Mouse (Mus musculus): ENCODE results near the gene Pxylp1. TPM values are rescaled to one million over a fixed set of nuclear protein-coding genes. Genes with fewer than 3 reads are reported as not detected.
A peak's percentile ranks its signal among the peaks of the same experiment; 100 is the strongest.

The Pxylp1 gene
- polyA plus RNA-seq, 1 experiment = 1.9 TPM

DNA sequence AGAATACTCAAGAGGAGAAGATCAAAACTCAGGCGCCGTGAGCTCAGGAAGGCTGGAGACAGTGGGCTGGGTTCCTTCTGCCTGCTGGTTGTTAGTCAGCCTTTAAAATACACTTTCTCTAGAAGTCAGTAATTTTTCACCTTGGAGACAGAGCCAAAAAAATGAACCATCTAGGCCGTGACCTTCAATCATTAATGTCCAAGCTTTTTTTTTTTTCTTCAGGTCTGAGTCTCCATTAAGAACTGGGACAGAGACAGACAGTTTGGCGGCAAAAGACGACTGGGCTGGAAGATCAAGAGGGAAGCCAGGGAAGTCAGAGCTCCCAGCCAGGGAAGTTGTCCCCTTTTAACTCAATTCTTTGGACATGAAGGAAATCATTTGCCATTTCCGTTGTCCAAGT is 10.6 kb downstream of the Pxylp1 start:
- Histone ChIP-seq H3K27ac (ENCODE audit: insufficient read depth, low read depth, low read length) (no peak overlapping the region), H3K4me1 (ENCODE audit: control insufficient read depth, insufficient read depth, low read length) (no peaks in the 10 kb centered on the region), H3K4me3 (ENCODE audit: insufficient read depth, low read length) (no peak overlapping the region)
- TF ChIP-seq POLR2A (IDR thresholded peaks at IDR 0.05; ENCODE audit: borderline replicate concordance, low read depth, low read length) = no peak
- no peak for TF ChIP-seq CTCF (IDR thresholded peaks at IDR 0.05; ENCODE audit: low read depth, low read length)

DNA sequence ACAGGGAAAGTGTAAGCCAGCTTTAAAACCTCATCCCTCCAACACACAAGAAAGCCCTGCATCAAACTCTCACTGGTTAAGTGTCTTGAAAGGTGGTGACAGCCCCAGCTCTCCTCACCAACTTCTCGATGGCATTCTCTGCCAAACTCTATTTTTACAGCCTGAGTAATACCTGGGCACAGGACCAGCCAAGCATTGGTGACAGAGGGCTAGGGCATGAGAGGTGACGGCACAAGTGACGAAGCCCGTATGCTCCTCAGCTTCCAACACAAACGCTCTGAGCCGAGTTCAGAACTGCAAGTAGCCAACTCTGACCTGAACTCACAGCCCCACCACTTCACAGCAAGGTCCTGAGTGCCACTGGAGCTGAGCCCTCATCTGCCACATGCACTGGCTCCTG is 13.4 kb downstream of the Pxylp1 start:
- no peaks in the 10 kb centered on the region for H3K4me1 ChIP-seq (ENCODE audit: control insufficient read depth, insufficient read depth, low read length)
- H3K27ac ChIP-seq (ENCODE audit: insufficient read depth, low read depth, low read length) = no peak overlapping the region
- no peak overlapping the region for H3K4me3 ChIP-seq (ENCODE audit: insufficient read depth, low read length)
- no peak for TF ChIP-seq POLR2A (IDR thresholded peaks at IDR 0.05; ENCODE audit: borderline replicate concordance, low read depth, low read length)
- no peak for TF ChIP-seq CTCF (IDR thresholded peaks at IDR 0.05; ENCODE audit: low read depth, low read length)

GRCm38 (mm10) chr9:96878464-96878863 is 14.0 kb downstream of the Pxylp1 start:
- no peak overlapping the region for H3K27ac ChIP-seq (ENCODE audit: insufficient read depth, low read depth, low read length)
- no peak overlapping the region for H3K4me3 ChIP-seq (ENCODE audit: insufficient read depth, low read length)
- H3K4me1 ChIP-seq (ENCODE audit: control insufficient read depth, insufficient read depth, low read length) = no peaks in the 10 kb centered on the region
- TF ChIP-seq CTCF (IDR thresholded peaks at IDR 0.05; ENCODE audit: low read depth, low read length) = no peak
- no peak for TF ChIP-seq POLR2A (IDR thresholded peaks at IDR 0.05; ENCODE audit: borderline replicate concordance, low read depth, low read length)

GRCm38 (mm10) chr9:96875704-96876103 is 16.8 kb downstream of the Pxylp1 start:
- TF ChIP-seq CTCF (IDR thresholded peaks at IDR 0.05; ENCODE audit: low read depth, low read length) (no peak), POLR2A (IDR thresholded peaks at IDR 0.05; ENCODE audit: borderline replicate concordance, low read depth, low read length) (no peak)
- H3K4me3 ChIP-seq (ENCODE audit: insufficient read depth, low read length) = no peak overlapping the region
- H3K27ac ChIP-seq (ENCODE audit: insufficient read depth, low read depth, low read length) = no peak overlapping the region
- no peaks in the 10 kb centered on the region for H3K4me1 ChIP-seq (ENCODE audit: control insufficient read depth, insufficient read depth, low read length)

DNA sequence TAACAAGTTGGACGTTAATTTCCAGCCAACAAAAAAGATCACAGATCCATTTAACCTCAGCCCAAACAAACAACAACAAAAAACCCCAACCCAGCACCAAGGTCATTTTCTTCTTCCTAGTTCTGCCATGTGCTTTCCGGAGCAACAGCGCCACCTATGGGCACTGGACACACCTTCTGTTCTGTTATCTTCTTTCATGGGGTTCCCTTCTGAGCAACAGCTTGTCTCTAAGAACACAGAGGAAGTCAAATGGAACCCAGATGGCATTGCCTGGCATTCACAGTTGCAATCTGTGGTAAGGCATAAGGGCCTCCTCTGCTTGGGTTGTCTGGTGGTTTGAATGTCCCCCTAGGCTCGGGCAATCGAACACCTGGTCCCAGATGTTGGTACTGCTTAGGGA is 19.4 kb downstream of the Pxylp1 start:
- peak; percentile 31; the same call in 1 of the 2 replicates for TF ChIP-seq CTCF (IDR thresholded peaks at IDR 0.05; ENCODE audit: low read depth, low read length)
- no peak for TF ChIP-seq POLR2A (IDR thresholded peaks at IDR 0.05; ENCODE audit: borderline replicate concordance, low read depth, low read length)
- H3K27ac ChIP-seq (ENCODE audit: insufficient read depth, low read depth, low read length) = no peak overlapping the region
- no peak overlapping the region for H3K4me3 ChIP-seq (ENCODE audit: insufficient read depth, low read length)
- no peaks in the 10 kb centered on the region for H3K4me1 ChIP-seq (ENCODE audit: control insufficient read depth, insufficient read depth, low read length)

GRCm38 (mm10) chr9:96870104-96870503 is 22.4 kb downstream of the Pxylp1 start:
- Histone ChIP-seq H3K27ac (ENCODE audit: insufficient read depth, low read depth, low read length) (no peak overlapping the region), H3K4me1 (ENCODE audit: control insufficient read depth, insufficient read depth, low read length) (no peaks in the 10 kb centered on the region), H3K4me3 (ENCODE audit: insufficient read depth, low read length) (no peak overlapping the region)
- TF ChIP-seq POLR2A (IDR thresholded peaks at IDR 0.05; ENCODE audit: borderline replicate concordance, low read depth, low read length) (no peak), CTCF (IDR thresholded peaks at IDR 0.05; ENCODE audit: low read depth, low read length) (no peak)

DNA sequence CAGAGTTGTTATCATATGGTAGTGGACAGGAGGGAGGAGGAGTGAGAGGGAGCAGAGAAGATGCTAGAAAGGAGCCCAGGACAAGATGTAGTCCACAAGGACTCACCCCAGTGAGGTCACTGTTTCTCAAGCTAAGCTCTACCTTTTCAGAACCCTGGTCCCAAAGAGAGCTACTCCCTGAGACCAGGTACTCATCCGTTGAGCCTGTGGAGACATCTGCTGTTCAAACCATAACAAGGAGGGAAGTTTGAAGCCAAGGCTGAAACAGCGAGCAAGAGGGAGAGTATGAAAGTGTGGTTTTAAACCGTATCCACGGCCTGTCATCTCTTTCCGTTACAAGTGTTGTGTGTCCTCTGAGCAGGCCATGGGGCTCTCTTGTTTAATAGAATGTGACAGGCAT is 22.9 kb downstream of the Pxylp1 start:
- H3K4me3 ChIP-seq (ENCODE audit: insufficient read depth, low read length) = no peak overlapping the region
- no peak overlapping the region for H3K27ac ChIP-seq (ENCODE audit: insufficient read depth, low read depth, low read length)
- TF ChIP-seq CTCF (IDR thresholded peaks at IDR 0.05; ENCODE audit: low read depth, low read length) (no peak), POLR2A (IDR thresholded peaks at IDR 0.05; ENCODE audit: borderline replicate concordance, low read depth, low read length) (no peak)
- H3K4me1 ChIP-seq (ENCODE audit: control insufficient read depth, insufficient read depth, low read length) = no peaks in the 10 kb centered on the region

DNA sequence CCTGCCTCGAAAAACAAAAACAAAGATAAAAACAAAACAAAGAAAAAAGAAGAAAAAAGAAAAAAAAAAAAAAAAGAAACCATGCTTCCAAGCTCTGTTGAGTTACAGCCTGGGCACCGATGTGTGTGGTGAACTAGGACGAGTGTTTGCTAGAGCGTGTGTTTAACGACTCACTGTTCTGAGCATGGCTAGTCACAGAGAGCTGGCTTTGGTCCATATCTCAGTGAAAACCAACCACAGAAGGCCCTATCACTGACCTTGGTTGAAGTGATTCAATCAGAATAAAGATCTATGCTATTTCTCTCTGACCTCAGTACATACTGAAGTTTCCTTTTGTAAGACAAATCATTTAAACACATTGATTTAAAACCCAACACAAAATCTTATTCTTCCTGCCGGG is 23.9 kb downstream of the Pxylp1 start:
- no peaks in the 10 kb centered on the region for H3K4me1 ChIP-seq (ENCODE audit: control insufficient read depth, insufficient read depth, low read length)
- TF ChIP-seq POLR2A (IDR thresholded peaks at IDR 0.05; ENCODE audit: borderline replicate concordance, low read depth, low read length) = no peak
- no peak for TF ChIP-seq CTCF (IDR thresholded peaks at IDR 0.05; ENCODE audit: low read depth, low read length)

DNA sequence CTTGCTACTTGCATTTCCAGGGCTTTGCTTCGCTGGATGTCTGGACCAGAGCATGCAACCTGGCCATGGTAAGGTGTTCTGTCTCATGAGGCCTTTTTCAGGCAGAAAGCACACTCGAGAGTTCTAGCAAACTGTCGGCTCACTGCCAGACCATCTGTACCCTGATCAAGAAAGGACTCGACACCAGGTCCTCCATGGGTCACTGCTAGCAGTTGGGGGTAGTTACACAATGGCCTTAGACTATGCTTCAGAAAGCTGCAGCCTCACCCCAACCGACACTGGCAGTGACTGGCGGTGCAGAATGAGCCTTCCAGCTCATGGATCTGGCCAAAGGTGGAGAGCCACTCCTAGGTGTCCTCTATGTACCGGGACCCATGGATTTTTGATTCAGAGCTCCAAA is 25.3 kb downstream of the Pxylp1 start:
- Histone ChIP-seq H3K27ac (ENCODE audit: insufficient read depth, low read depth, low read length) (no peak overlapping the region), H3K4me1 (ENCODE audit: control insufficient read depth, insufficient read depth, low read length) (no peaks in the 10 kb centered on the region), H3K4me3 (ENCODE audit: insufficient read depth, low read length) (no peak overlapping the region)
- TF ChIP-seq CTCF (IDR thresholded peaks at IDR 0.05; ENCODE audit: low read depth, low read length) = no peak
- TF ChIP-seq POLR2A (IDR thresholded peaks at IDR 0.05; ENCODE audit: borderline replicate concordance, low read depth, low read length) = no peak

More for the DNA sequence above, 23.9 kb downstream of the Pxylp1 start:
- H3K4me3 ChIP-seq (ENCODE audit: insufficient read depth, low read length) = no peak overlapping the region
- H3K27ac ChIP-seq (ENCODE audit: insufficient read depth, low read depth, low read length) = no peak overlapping the region

DNA sequence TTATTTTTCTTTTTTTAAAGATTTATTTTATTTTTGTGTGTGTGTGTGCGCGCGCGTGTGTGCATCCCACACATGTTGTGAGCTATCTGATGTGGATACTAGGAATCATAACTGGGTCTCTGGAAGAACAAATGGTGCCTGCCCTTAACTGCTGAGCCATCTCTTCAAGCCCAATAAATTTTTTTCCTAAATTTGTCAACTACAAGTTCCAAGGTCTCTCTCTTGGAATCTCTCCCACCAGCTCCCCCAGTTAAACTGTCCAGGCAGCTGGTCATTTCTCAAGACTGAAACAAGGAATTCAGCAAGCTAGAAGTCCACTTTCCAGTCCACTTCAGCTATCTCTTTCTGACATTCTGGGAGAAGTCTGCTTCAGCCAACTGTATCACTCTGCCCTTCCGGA is 26.3 kb downstream of the Pxylp1 start:
- TF ChIP-seq POLR2A (IDR thresholded peaks at IDR 0.05; ENCODE audit: borderline replicate concordance, low read depth, low read length) = no peak
- TF ChIP-seq CTCF (IDR thresholded peaks at IDR 0.05; ENCODE audit: low read depth, low read length) = no peak
- no peaks in the 10 kb centered on the region for H3K4me1 ChIP-seq (ENCODE audit: control insufficient read depth, insufficient read depth, low read length)
- H3K27ac ChIP-seq (ENCODE audit: insufficient read depth, low read depth, low read length) = no peak overlapping the region
- H3K4me3 ChIP-seq (ENCODE audit: insufficient read depth, low read length) = no peak overlapping the region

DNA sequence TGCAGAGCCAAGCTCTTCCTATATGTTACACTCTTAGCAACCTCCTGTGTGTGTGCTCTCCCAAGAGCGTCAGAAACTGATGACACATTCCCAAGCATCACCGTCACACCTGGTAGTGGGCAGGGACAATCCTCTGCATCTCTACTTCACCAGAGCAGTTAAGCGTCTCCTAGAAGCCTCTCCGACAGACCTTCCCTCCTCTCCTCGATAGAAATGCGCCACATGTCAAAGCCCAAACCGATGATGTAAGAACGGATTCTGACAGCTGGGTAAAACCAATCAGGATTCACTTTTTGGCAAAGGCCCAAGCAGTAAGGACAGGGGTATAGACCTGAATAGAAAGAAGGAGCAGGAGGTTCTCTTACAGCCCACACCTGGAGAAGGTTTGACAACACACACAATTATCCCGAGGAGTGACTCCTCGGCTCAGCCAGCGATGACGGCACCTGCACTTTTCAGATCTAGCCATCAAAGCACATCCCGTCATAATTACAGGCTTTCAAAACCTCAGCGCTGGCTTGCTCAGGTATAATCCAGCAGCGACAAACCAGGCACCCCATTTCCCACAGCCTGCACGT is 26.9 kb downstream of the Pxylp1 start:
- H3K4me3 ChIP-seq (ENCODE audit: insufficient read depth, low read length) = no peak overlapping the region
- H3K27ac ChIP-seq (ENCODE audit: insufficient read depth, low read depth, low read length) = no peak overlapping the region
- TF ChIP-seq CTCF (IDR thresholded peaks at IDR 0.05; ENCODE audit: low read depth, low read length) (no peak), POLR2A (IDR thresholded peaks at IDR 0.05; ENCODE audit: borderline replicate concordance, low read depth, low read length) (no peak)
- no peaks in the 10 kb centered on the region for H3K4me1 ChIP-seq (ENCODE audit: control insufficient read depth, insufficient read depth, low read length)

All from bone marrow macrophage, adult 2 months (primary cell).